Mouse (Mus musculus): ENCODE results near the gene Tmem237. TPM values are rescaled to one million over a fixed set of nuclear protein-coding genes. Genes with fewer than 3 reads are reported as not detected.

Gene Tmem237
- polyA plus RNA-seq, 1 experiment, result 20.4 TPM

DNA sequence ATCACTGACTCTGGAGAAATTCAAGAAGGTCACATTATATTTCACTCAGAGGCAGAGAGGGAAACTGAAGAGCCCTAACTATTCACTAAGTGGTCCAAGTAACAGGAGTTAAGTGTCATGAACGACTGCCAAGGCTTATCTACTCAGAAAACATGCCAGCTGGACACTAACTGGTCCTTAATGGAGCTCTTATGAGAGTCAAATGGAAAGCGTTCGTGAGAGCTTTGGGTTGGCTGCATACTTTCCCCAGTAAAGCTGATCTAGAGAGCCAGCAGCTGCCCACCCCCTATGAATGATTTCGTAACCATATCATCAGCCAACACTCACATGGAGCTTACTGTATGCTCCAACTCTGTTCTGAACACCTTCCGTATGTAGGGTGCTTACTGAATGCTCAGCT is 14.2 kb upstream of the Tmem237 start:
- Histone ChIP-seq H3K36me3 (ENCODE audit: control insufficient read depth, insufficient read depth, low read length, poor library complexity, severe bottlenecking) (no peaks in the 10 kb centered on the region), H3K4me3 (ENCODE audit: low read depth, low read length) (no peak overlapping the region), H3K27ac (ENCODE audit: insufficient read depth, low read length) (no peak overlapping the region), H3K27me3 (ENCODE audit: control insufficient read depth, insufficient read depth, low read length, poor library complexity, severe bottlenecking) (no peaks in the 10 kb centered on the region), H3K9me3 (replicated peaks; ENCODE audit: control insufficient read depth, insufficient read depth, low read length, poor library complexity, severe bottlenecking) (no peaks in the 10 kb centered on the region), H3K4me1 (ENCODE audit: control insufficient read depth, insufficient read depth, low read length) (no peaks in the 10 kb centered on the region), H3K9ac (ENCODE audit: low read depth, poor library complexity, severe bottlenecking) (no peak overlapping the region)
- no peak for TF ChIP-seq EP300 (IDR thresholded peaks at IDR 0.05; ENCODE audit: insufficient read depth, low read depth, low read length)
- TF ChIP-seq POLR2A (IDR thresholded peaks at IDR 0.05; ENCODE audit: insufficient read depth, low read length), result no peak
- TF ChIP-seq CTCF (IDR thresholded peaks at IDR 0.05; ENCODE audit: low read depth, low read length), result no peak

DNA sequence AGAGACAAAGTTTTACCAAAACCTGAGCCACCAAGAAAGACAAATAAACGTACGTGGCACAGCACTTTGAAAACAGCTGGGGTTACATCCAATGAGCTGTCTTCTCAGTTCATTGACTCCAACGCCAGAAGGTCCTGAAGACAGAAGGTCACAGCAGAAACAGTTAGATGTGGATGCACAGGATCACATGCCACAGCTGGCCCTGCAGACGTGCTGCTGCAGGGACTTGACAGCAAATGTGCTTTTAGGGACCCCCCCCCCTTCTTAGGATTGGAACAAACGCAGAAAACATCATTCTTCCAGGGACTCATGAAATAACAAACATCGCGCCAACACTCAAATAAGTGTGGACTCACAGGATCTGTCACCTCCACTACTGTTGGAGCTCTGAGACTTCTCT is 8.7 kb upstream of the Tmem237 start:
- TF ChIP-seq POLR2A (IDR thresholded peaks at IDR 0.05; ENCODE audit: insufficient read depth, low read length), result no peak
- no peak for TF ChIP-seq EP300 (IDR thresholded peaks at IDR 0.05; ENCODE audit: insufficient read depth, low read depth, low read length)
- no peak for TF ChIP-seq CTCF (IDR thresholded peaks at IDR 0.05; ENCODE audit: low read depth, low read length)
- no peak overlapping the region for H3K4me3 ChIP-seq (ENCODE audit: low read depth, low read length)
- H3K9ac ChIP-seq (ENCODE audit: low read depth, poor library complexity, severe bottlenecking), result no peak overlapping the region
- no peak overlapping the region for H3K27ac ChIP-seq (ENCODE audit: insufficient read depth, low read length)
- H3K9me3 ChIP-seq (replicated peaks; ENCODE audit: control insufficient read depth, insufficient read depth, low read length, poor library complexity, severe bottlenecking), result no peaks in the 10 kb centered on the region
- H3K36me3 ChIP-seq (ENCODE audit: control insufficient read depth, insufficient read depth, low read length, poor library complexity, severe bottlenecking), result no peaks in the 10 kb centered on the region
- no peaks in the 10 kb centered on the region for H3K27me3 ChIP-seq (ENCODE audit: control insufficient read depth, insufficient read depth, low read length, poor library complexity, severe bottlenecking)
- H3K4me1 ChIP-seq (ENCODE audit: control insufficient read depth, insufficient read depth, low read length), result no peaks in the 10 kb centered on the region

DNA sequence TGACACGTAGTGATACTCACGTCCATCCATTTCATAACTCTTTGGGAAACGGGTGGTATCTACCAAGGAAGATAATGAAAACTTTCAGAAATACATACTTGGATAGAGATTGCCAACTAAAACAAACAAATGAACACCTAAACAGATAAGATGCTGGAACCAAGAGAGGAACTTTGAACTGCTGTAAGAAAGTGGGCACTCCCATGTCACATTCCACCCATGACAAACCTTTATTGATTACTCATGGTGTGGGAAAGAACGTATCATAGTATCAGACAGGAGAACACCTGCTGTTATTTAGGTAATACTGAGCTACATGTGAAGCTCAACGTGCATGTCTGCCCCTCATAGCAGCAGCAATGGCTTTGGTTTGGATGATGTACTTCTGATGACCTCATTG is 5.3 kb upstream of the Tmem237 start:
- TF ChIP-seq POLR2A (IDR thresholded peaks at IDR 0.05; ENCODE audit: insufficient read depth, low read length) (no peak), EP300 (IDR thresholded peaks at IDR 0.05; ENCODE audit: insufficient read depth, low read depth, low read length) (no peak), CTCF (IDR thresholded peaks at IDR 0.05; ENCODE audit: low read depth, low read length) (no peak)
- no peak overlapping the region for H3K27ac ChIP-seq (ENCODE audit: insufficient read depth, low read length)
- H3K4me1 ChIP-seq (ENCODE audit: control insufficient read depth, insufficient read depth, low read length), result no peaks in the 10 kb centered on the region
- no peak overlapping the region for H3K4me3 ChIP-seq (ENCODE audit: low read depth, low read length)
- H3K27me3 ChIP-seq (ENCODE audit: control insufficient read depth, insufficient read depth, low read length, poor library complexity, severe bottlenecking), result no peaks in the 10 kb centered on the region
- H3K9me3 ChIP-seq (replicated peaks; ENCODE audit: control insufficient read depth, insufficient read depth, low read length, poor library complexity, severe bottlenecking), result no peaks in the 10 kb centered on the region
- no peaks in the 10 kb centered on the region for H3K36me3 ChIP-seq (ENCODE audit: control insufficient read depth, insufficient read depth, low read length, poor library complexity, severe bottlenecking)
- H3K9ac ChIP-seq (ENCODE audit: low read depth, poor library complexity, severe bottlenecking), result no peak overlapping the region

DNA sequence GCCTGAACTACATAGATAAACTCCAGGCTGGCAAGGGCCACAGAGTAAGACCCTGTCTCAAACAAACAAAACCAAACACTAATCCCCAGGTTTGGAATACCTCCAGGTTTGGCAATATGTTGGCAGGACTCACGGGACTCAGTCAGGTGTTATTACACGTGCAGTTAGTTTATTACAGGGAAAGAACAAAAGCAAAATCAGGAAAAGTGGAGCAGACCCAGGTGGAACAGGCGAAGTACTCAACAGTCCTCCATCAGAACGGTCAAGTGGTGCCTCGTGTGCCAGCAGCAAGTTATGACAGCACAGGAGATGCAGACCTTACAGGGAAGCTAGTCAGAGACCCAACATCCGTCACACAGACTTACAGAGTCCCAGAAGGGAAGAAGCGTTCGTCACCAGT is 9.7 kb downstream of the Tmem237 start:
- no peak overlapping the region for H3K27ac ChIP-seq (ENCODE audit: insufficient read depth, low read length)
- H3K9ac ChIP-seq (ENCODE audit: low read depth, poor library complexity, severe bottlenecking), result no peak overlapping the region
- peaks cover 2% of the 10 kb centered on the region for H3K36me3 ChIP-seq (ENCODE audit: control insufficient read depth, insufficient read depth, low read length, poor library complexity, severe bottlenecking)
- no peaks in the 10 kb centered on the region for H3K4me1 ChIP-seq (ENCODE audit: control insufficient read depth, insufficient read depth, low read length)
- no peaks in the 10 kb centered on the region for H3K27me3 ChIP-seq (ENCODE audit: control insufficient read depth, insufficient read depth, low read length, poor library complexity, severe bottlenecking)
- no peak overlapping the region for H3K4me3 ChIP-seq (ENCODE audit: low read depth, low read length)
- TF ChIP-seq POLR2A (IDR thresholded peaks at IDR 0.05; ENCODE audit: insufficient read depth, low read length), result no peak
- TF ChIP-seq CTCF (IDR thresholded peaks at IDR 0.05; ENCODE audit: low read depth, low read length), result no peak
- no peak for TF ChIP-seq EP300 (IDR thresholded peaks at IDR 0.05; ENCODE audit: insufficient read depth, low read depth, low read length)
- H3K9me3 ChIP-seq (replicated peaks; ENCODE audit: control insufficient read depth, insufficient read depth, low read length, poor library complexity, severe bottlenecking), result no peaks in the 10 kb centered on the region

DNA sequence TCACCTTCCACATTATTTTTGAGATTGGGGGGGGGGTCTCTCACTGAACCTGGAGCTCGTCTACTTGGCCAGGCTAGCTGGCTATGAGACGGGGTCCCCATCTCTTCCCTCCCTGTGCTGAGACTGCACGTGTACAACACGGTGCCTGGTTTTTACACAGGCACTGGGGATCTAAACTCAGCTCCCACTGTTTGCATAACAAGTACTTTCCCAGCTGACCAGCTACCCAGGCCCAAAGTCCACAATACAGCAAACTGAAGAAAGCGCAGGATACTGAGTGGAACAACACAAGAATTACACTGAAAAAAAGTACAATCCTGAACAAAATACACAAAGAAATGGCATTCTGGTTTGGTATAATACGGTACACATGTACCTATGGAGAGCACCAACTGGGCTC is 18.1 kb downstream of the Tmem237 start:
- Histone ChIP-seq H3K27me3 (ENCODE audit: control insufficient read depth, insufficient read depth, low read length, poor library complexity, severe bottlenecking) (no peaks in the 10 kb centered on the region), H3K27ac (ENCODE audit: insufficient read depth, low read length) (no peak overlapping the region), H3K9ac (ENCODE audit: low read depth, poor library complexity, severe bottlenecking) (no peak overlapping the region), H3K36me3 (ENCODE audit: control insufficient read depth, insufficient read depth, low read length, poor library complexity, severe bottlenecking) (peaks cover 3% of the 10 kb centered on the region; the same call in 1 of the 2 replicates), H3K4me3 (ENCODE audit: low read depth, low read length) (no peak overlapping the region), H3K4me1 (ENCODE audit: control insufficient read depth, insufficient read depth, low read length) (no peaks in the 10 kb centered on the region), H3K9me3 (replicated peaks; ENCODE audit: control insufficient read depth, insufficient read depth, low read length, poor library complexity, severe bottlenecking) (no peaks in the 10 kb centered on the region)
- TF ChIP-seq POLR2A (IDR thresholded peaks at IDR 0.05; ENCODE audit: insufficient read depth, low read length), result no peak
- TF ChIP-seq CTCF (IDR thresholded peaks at IDR 0.05; ENCODE audit: low read depth, low read length), result no peak
- no peak for TF ChIP-seq EP300 (IDR thresholded peaks at IDR 0.05; ENCODE audit: insufficient read depth, low read depth, low read length)

DNA sequence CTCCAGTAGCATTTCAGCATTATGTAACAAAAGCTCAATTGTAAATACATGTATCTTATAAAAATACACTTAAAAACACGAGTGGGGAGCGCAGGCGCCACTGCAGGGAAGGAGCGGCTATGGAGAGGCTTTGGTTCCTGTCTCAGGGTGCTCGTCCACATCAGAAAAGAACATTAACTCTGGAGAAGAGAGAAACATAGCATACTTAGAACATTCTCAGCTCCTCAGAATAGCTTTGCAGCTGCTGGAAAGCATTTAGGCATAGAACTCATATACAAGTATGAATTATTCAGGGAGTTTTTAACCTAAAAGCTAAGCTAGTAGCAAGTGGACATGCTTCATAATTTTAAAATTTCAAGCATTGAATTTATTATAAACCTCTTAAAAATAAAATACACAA is 19.2 kb downstream of the Tmem237 start:
- Histone ChIP-seq H3K27me3 (ENCODE audit: control insufficient read depth, insufficient read depth, low read length, poor library complexity, severe bottlenecking) (no peaks in the 10 kb centered on the region), H3K9ac (ENCODE audit: low read depth, poor library complexity, severe bottlenecking) (no peak overlapping the region), H3K27ac (ENCODE audit: insufficient read depth, low read length) (no peak overlapping the region), H3K36me3 (ENCODE audit: control insufficient read depth, insufficient read depth, low read length, poor library complexity, severe bottlenecking) (peaks cover 3% of the 10 kb centered on the region; the same call in 1 of the 2 replicates), H3K4me1 (ENCODE audit: control insufficient read depth, insufficient read depth, low read length) (no peaks in the 10 kb centered on the region), H3K4me3 (ENCODE audit: low read depth, low read length) (no peak overlapping the region), H3K9me3 (replicated peaks; ENCODE audit: control insufficient read depth, insufficient read depth, low read length, poor library complexity, severe bottlenecking) (no peaks in the 10 kb centered on the region)
- no peak for TF ChIP-seq POLR2A (IDR thresholded peaks at IDR 0.05; ENCODE audit: insufficient read depth, low read length)
- no peak for TF ChIP-seq CTCF (IDR thresholded peaks at IDR 0.05; ENCODE audit: low read depth, low read length)
- TF ChIP-seq EP300 (IDR thresholded peaks at IDR 0.05; ENCODE audit: insufficient read depth, low read depth, low read length), result no peak
